Mouse (Mus musculus) subcutaneous adipose tissue, adult 2 months (tissue): ENCODE measurements around the gene Ripor1. TPM values are rescaled to one million over a fixed set of nuclear protein-coding genes. Genes with fewer than 3 reads are reported as not detected.

Source experiments
- polyA plus RNA-seq: library from polyadenylated mRNA; depleted of rRNA; stranded (reverse); fragments of >200 nt; gene quantifications from 2 replicates; pipeline ENCODE4 v1.2.3, GENCODE M21; 2012; ENCODE audit warnings: low replicate concordance; rRNA removed

Gene Ripor1
- 34.4 and 43.4 TPM in 2 replicates for polyA plus RNA-seq

GRCm38 (mm10) chr8:105604804-105605381, at the start of gene Ripor1:
Ripor1 (plus strand) TSS chr8:105605255.

GRCm38 (mm10) chr8:105565952-105566702, 38.9 kb upstream of the Ripor1 start, which contains the start of gene Atp6v0d1:
Atp6v0d1 (minus strand) TSS chr8:105566047.

GRCm38 (mm10) chr8:105636018-105636962, 31.2 kb downstream of the Ripor1 start, which contains the start of gene Ctcf:
Ctcf (plus strand) TSS chr8:105636568.

GRCm38 (mm10) chr8:105636963-105637510, 32.0 kb downstream of the Ripor1 start, which contains the start of gene Agrp:
Agrp (minus strand) TSS chr8:105637393.

Other genes with a start within 250 kb of the Ripor1 start
- gene Plekhg4, start 232.0 kb upstream of the Ripor1 start, polyA plus RNA-seq = 0.76 and 1.2 TPM in 2 replicates
- 0.26 and 1.1 TPM in 2 replicates for gene Kctd19, start 191.8 kb upstream of the Ripor1 start, polyA plus RNA-seq
- 3.0 and 4.1 TPM in 2 replicates for gene Lrrc36, start 191.7 kb upstream of the Ripor1 start, polyA plus RNA-seq
- 171 and 479 TPM in 2 replicates for gene Tppp3, start 133.7 kb upstream of the Ripor1 start, polyA plus RNA-seq
- gene Zdhhc1, start 108.4 kb upstream of the Ripor1 start, polyA plus RNA-seq = 51.5 and 98.0 TPM in 2 replicates
- 3.3 and 572 TPM in 2 replicates for gene Hsd11b2, start 86.5 kb upstream of the Ripor1 start, polyA plus RNA-seq
- gene Atp6v0d1, start 39.2 kb upstream of the Ripor1 start, polyA plus RNA-seq = 150 and 241 TPM in 2 replicates
- 11.0 and 24.5 TPM in 2 replicates for gene Ctcf, start 31.3 kb downstream of the Ripor1 start, polyA plus RNA-seq
- not detected in 2 replicates for gene Agrp, start 32.1 kb downstream of the Ripor1 start, polyA plus RNA-seq
- gene Carmil2, start 81.0 kb downstream of the Ripor1 start, polyA plus RNA-seq = 1.2 and 1.5 TPM in 2 replicates
- 39.9 and 48.6 TPM in 2 replicates for gene Acd, start 95.8 kb downstream of the Ripor1 start, polyA plus RNA-seq
- gene Pard6a, start 95.9 kb downstream of the Ripor1 start, polyA plus RNA-seq = 25.6 and 26.0 TPM in 2 replicates
- 0.10 TPM in 1 of 2 replicates, not detected in the other for gene 4933405L10Rik, start 102.4 kb downstream of the Ripor1 start, polyA plus RNA-seq
- gene Enkd1, start 103.0 kb downstream of the Ripor1 start, polyA plus RNA-seq = 5.7 and 12.8 TPM in 2 replicates
- 7.7 and 10.0 TPM in 2 replicates for gene Gfod2, start 153.4 kb downstream of the Ripor1 start, polyA plus RNA-seq
- gene Ranbp10, start 222.1 kb downstream of the Ripor1 start, polyA plus RNA-seq = 26.6 and 31.6 TPM in 2 replicates
- 0.05 TPM in 1 of 2 replicates, not detected in the other for gene Tsnaxip1, start 222.5 kb downstream of the Ripor1 start, polyA plus RNA-seq
- 17.6 and 36.3 TPM in 2 replicates for gene Cenpt, start 248.0 kb downstream of the Ripor1 start, polyA plus RNA-seq
- gene Thap11, start 249.9 kb downstream of the Ripor1 start, polyA plus RNA-seq = 39.9 and 66.8 TPM in 2 replicates